Mouse (Mus musculus) effector memory CD4-positive, alpha-beta T cell, adult 7 months (primary cell): ENCODE results near the gene Ica1. TPM values are rescaled to one million over a fixed set of nuclear protein-coding genes. Genes with fewer than 3 reads are reported as not detected.

ENCODE experiments used
- polyA plus RNA-seq: library from polyadenylated mRNA; unstranded; fragments of 100-300 nt; shearing (Covaris generic); gene quantifications from one replicate; pipeline ENCODE4 v1.2.1, GENCODE M21; 2017

Gene Ica1
- 0.88 TPM for polyA plus RNA-seq

DNA sequence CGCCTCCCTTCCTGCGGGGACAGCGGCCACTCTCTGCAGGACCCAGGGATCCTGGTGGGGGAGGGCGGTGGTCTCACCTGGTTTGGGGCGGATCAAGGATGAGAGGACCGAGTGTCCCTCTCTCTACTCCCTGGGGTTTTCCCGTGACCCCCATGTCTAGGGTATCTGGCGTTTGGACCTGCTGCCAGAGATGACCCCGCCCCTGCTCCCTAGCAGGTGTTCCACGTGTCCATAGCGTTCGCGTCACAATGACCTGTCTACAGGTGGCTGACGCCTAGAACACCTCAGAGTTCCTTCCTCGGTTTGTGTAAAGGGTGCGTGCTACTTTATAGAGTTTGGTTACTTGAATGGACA is at the start of gene Ica1:
Gene Ica1 (minus strand): TSS at position 193 of the 354 bp plus-strand sequence.

Other genes starting within 250 kb of the Ica1 start
- gene Nxph1, start 169.9 kb upstream of the Ica1 start, polyA plus RNA-seq: 0.37 TPM